Mouse (Mus musculus): Measurements from ENCODE around the gene Cd37.

- TF ChIP-seq POLR2A (IDR thresholded peaks at IDR 0.05; ENCODE audit: low read depth, low read length) (no peak), CTCF (IDR thresholded peaks at IDR 0.05; ENCODE audit: extremely low read depth, insufficient read length, insufficient replicate concordance, low read depth, low read length) (no peak)
Measured at GRCm38 (mm10) chr7:45193406-45193805, 45.5 kb downstream of the Cd37 start.

Data from small intestine, adult 2 months (tissue).